Mouse (Mus musculus) heart, adult 11 months (tissue): Measurements from ENCODE around the gene Tldc1.

ENCODE experiments used
- DNase-seq: peaks from one replicate; pipeline ENCODE4 v3.0.0; 2022

Gene Tldc1

GRCm38 (mm10) chr8:119717765-119718164, 60.5 kb downstream of the Tldc1 start:
- no peak for DNase-seq

DNA sequence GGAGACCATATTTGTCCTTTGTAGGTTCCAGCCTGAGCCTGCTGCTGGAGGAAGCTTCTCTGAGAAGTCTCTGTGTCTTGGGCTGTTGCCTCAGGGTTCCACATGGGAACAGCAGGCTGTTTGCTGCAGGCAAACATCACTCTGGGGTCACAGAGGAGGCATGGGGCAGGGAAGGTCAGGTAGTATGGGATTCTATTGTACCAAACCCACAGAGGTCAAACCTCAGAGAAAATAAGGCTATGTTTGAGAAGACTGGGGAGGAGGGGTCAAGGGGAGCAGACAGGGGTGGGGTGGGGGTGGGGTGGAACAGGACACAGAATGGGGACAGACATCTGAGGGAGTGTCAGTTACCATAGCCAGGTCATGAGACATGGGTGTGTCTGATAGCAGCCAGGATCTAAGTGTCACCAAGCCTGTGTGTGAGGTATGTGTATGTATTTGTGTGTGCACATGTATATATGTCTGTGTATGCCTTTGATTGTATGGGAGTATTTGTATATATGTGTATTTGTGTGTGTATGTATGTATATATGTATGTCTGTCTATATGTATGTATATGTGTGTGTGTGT, 61.4 kb downstream of the Tldc1 start:
- DNase-seq = no peak

DNA sequence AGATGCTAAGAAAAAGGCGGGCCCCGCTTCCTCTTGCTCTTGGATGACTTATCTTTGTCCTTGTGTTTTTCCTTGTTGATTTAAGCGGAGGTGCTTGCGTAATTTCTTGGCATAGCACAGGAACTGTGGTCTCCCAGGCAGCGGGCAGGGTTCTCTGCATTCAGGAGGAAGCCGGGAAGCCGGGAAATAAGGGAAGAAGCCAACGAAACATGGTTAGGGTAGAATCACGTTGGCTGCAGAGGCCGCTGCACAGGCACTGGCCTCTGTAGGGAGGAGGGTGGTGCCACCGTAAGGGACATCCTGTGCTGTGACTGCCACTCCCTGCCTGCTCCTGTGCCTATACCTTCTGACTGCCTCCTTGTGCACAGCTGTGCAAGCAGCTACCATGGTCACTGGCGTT, 63.0 kb downstream of the Tldc1 start:
- DNase-seq = peak; percentile 98

GRCm38 (mm10) chr8:119713421-119713820, 64.8 kb downstream of the Tldc1 start:
- DNase-seq = no peak

- DNase-seq = peak; percentile 97
Measured at GRCm38 (mm10) chr8:119712226-119712625, 66.0 kb downstream of the Tldc1 start.
